Mouse (Mus musculus) liver, embryonic 13.5 days (tissue): ENCODE measurements around the gene Kptn. TPM values are rescaled to one million over a fixed set of nuclear protein-coding genes. Genes with fewer than 3 reads are reported as not detected.
A peak's percentile ranks its signal among the peaks of the same experiment; 100 is the strongest.

Experiments
- ATAC-seq: fragments of 200-750 bp; cut with Nextera tagmentation; 2 replicates; pipeline ENCODE4 v1.8.0; 2017; ENCODE audit warnings: low read depth, mild to moderate bottlenecking, moderate number of reproducible peaks, moderate library complexity
- DNase-seq: peaks from one replicate; pipeline ENCODE4 v3.0.0; 2022
- H3K27ac ChIP-seq: fragments of 300-500 bp; sonication (generic); 2 replicates; pipeline ENCODE4 v1.5.1; 2015; ENCODE audit warnings: moderate library complexity, mild to moderate bottlenecking, inconsistent platforms
- H3K27me3 ChIP-seq: fragments of 300-500 bp; sonication (generic); 2 replicates; pipeline ENCODE4 v1.6.1; 2015; ENCODE audit warnings: mild to moderate bottlenecking, inconsistent platforms
- H3K36me3 ChIP-seq: fragments of 300-500 bp; sonication (generic); 2 replicates; pipeline ENCODE4 v1.6.1; 2015; ENCODE audit warnings: mild to moderate bottlenecking, inconsistent platforms
- H3K4me1 ChIP-seq: fragments of 300-500 bp; sonication (generic); replicated peaks from 2 replicates; pipeline ENCODE4 v1.6.1; 2015; ENCODE audit warnings: inconsistent platforms
- H3K4me2 ChIP-seq: fragments of 300-500 bp; sonication (generic); 2 replicates; pipeline ENCODE4 v1.6.1; 2015; ENCODE audit warnings: inconsistent platforms, mild to moderate bottlenecking, moderate library complexity
- H3K4me3 ChIP-seq: fragments of 300-500 bp; sonication (generic); replicated peaks from 2 replicates; pipeline ENCODE4 v1.5.1; 2015; ENCODE audit warnings: mild to moderate bottlenecking, inconsistent platforms
- H3K9ac ChIP-seq: fragments of 300-500 bp; sonication (generic); 2 replicates; pipeline ENCODE4 v1.6.1; 2015; ENCODE audit warnings: mild to moderate bottlenecking, inconsistent platforms
- H3K9me3 ChIP-seq: fragments of 300-500 bp; sonication (generic); replicated peaks from 2 replicates; pipeline ENCODE4 v1.6.1; 2016; ENCODE audit warnings: inconsistent platforms
- WGBS: fragments of 180-500 bp; shearing (Covaris S2); methylation state at CpG from one replicate; pipeline ENCODE4 v1.1.7; 2015; ENCODE audit not compliant: insufficient replicate concordance; 5-methylcytosine and 5-hydroxymethylcytosine counted together
- polyA plus RNA-seq: library from polyadenylated mRNA; unstranded; fragments of >200 nt; fragmentation: Nextera tagmentation; extraction: Ambion mirVana; gene quantifications from 2 replicates; pipeline ENCODE4 v1.2.1, GENCODE M21; 2015

Kptn gene
- polyA plus RNA-seq, 1 experiment from 2014 or later, result 11.5 TPM

DNA sequence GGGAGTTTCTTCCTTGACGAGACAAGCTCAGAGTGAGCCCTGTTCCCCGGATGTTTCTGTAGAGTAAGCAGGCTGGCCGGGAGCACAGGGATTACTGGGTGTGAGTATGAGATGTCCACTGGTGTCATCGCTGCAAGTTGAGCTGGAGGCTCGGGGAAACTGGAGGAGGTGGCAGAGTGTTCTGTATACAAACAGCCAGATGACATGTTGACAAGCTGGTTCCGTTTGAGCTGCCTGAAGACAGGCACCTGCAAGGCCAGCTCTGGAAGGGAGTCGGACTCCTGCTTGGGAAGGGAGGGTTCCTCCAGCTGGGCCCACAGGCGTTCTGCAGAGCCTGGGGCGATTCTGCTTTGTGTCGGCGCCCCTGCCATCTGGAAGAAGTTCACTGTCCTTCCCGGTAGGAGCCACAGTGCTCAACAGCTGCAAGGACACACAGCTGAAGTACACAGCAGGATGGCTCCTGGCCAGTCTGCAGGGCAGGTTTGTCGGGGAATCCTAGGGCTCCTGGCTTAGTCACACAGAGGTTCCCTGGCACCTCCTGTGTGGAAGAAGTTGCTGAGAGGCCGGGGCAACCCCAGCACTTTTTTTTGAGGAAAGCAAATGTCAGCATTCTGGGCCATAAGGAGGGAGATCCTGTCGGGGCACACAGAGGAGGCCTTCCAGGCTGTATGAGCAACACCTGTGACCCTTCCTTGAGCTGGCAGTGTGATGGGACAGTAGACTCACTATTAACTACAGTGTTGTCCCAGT, 17.8 kb upstream of the Kptn start:
- Histone ChIP-seq H3K4me3 (no peak overlapping the region), H3K9ac (0 out of 2 replicates have a peak overlapping the region, but pooled peaks have one; percentile 35), H3K27ac (no peak overlapping the region), H3K4me2 (peak overlapping the region; percentile 98; the same call in 1 of the 2 replicates), H3K36me3 (peaks cover 65% of the 10 kb centered on the region), H3K4me1 (peaks cover 59% of the 10 kb centered on the region), H3K27me3 (no peaks in the 10 kb centered on the region), H3K9me3 (no peaks in the 10 kb centered on the region)
- ATAC-seq (no peak), DNase-seq (no peak)
- 83% methylated on average over 15 of the region's 15 CpGs for WGBS

DNA sequence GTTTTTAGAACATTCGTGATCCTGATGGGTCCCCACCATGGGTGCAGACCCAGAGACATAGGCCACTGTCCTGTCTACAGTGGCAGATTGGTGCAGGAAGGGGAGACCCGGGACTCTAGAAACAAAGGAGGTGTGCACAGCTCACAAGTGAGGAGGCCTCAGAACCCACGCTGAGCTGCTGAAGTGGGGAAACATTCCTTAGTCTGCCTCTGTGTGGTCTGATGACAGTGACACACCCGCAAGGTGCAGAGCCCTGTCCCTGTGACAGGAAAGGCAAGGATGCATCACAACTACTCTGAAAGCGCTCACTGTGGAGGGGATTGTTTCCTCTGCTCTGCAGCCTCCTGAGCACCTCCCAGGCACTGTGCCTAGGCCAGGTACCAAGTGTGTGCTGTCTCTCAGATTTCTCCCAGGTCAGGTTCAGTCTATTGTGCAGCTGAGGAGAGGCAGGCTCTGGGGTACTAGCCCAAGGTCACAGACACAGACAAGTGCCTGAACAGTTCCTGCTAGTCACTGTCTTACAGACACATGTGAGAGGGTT, 16.9 kb upstream of the Kptn start:
- Histone ChIP-seq H3K9me3 (no peaks in the 10 kb centered on the region), H3K4me2 (no peak overlapping the region), H3K27ac (no peak overlapping the region), H3K4me3 (no peak overlapping the region), H3K27me3 (no peaks in the 10 kb centered on the region), H3K9ac (no peak overlapping the region), H3K4me1 (peaks cover 56% of the 10 kb centered on the region), H3K36me3 (peaks cover 74% of the 10 kb centered on the region)
- DNase-seq (no peak), ATAC-seq (no peak)
- WGBS, result 81% methylated on average over 5 of the region's 5 CpGs

- Histone ChIP-seq H3K27me3 (no peaks in the 10 kb centered on the region), H3K4me2 (no peak overlapping the region), H3K9me3 (no peaks in the 10 kb centered on the region), H3K9ac (no peak overlapping the region), H3K4me1 (peaks cover 55% of the 10 kb centered on the region), H3K4me3 (no peak overlapping the region), H3K27ac (no peak overlapping the region; the same call in 1 of the 2 replicates), H3K36me3 (peaks cover 84% of the 10 kb centered on the region)
- DNase-seq, result no peak
- ATAC-seq, result no peak
- WGBS, result 86% methylated on average over 6 of the region's 6 CpGs
These were observed 15.9 kb upstream of the Kptn start for GRCm38 (mm10) chr7:16103760-16104159.

- Histone ChIP-seq H3K36me3 (peaks cover 94% of the 10 kb centered on the region), H3K4me2 (no peak overlapping the region), H3K9ac (no peak overlapping the region), H3K4me3 (no peak overlapping the region), H3K27me3 (no peaks in the 10 kb centered on the region), H3K9me3 (no peaks in the 10 kb centered on the region), H3K4me1 (peaks cover 48% of the 10 kb centered on the region), H3K27ac (no peak overlapping the region)
- ATAC-seq (no peak), DNase-seq (no peak)
- 93% methylated on average over 7 of the region's 7 CpGs for WGBS
These were observed 14.9 kb upstream of the Kptn start for GRCm38 (mm10) chr7:16104611-16105388.

DNA sequence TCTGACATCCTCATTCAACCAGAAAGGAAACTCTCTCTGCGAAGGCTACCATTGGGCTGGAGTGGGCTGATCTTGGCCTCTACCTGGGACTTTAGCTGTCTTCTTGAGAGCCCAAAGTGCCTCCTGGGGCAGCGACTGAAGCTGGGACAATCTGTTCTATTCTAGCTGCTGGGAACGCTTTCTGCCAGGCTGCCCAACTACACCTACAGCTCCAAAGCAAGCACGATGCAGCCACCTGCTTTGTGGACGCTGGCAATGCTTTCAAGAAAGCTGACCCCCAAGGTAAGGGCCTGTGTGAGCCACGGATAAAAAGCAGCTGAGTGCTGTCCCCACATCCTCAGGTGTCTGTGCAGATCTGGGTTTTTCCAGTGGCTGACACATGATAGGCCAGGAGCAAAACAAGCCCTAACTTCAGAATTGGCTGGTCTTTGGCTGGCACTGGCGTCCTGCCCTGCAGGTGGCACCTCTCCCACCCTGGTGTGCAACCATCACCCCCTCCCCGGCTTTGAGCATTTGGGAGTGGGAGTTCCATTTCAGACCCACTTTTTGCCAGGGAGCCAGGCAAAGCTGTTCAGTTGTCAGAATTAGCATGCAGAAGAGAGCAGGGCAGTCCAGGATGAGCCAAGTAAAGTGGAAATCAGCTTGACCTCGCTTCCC, 10.7 kb upstream of the Kptn start:
- DNase-seq (no peak), ATAC-seq (no peak)
- no peaks in the 10 kb centered on the region for H3K27me3 ChIP-seq
- no peaks in the 10 kb centered on the region for H3K9me3 ChIP-seq
- no peak overlapping the region for H3K9ac ChIP-seq
- WGBS, result 89% methylated on average over 9 of the region's 9 CpGs
- H3K4me3 ChIP-seq, result no peak overlapping the region
- H3K36me3 ChIP-seq, result peaks cover 99% of the 10 kb centered on the region
- H3K4me1 ChIP-seq, result peaks cover 18% of the 10 kb centered on the region; the same call in 1 of the 2 replicates
- no peak overlapping the region for H3K4me2 ChIP-seq
- H3K27ac ChIP-seq, result no peak overlapping the region

- no peaks in the 10 kb centered on the region for H3K27me3 ChIP-seq
- H3K4me1 ChIP-seq, result peaks cover 11% of the 10 kb centered on the region; the same call in 1 of the 2 replicates
- WGBS, result 94% methylated on average over 8 of the region's 8 CpGs
These were observed 9.5 kb upstream of the Kptn start for GRCm38 (mm10) chr7:16110158-16110557.

DNA sequence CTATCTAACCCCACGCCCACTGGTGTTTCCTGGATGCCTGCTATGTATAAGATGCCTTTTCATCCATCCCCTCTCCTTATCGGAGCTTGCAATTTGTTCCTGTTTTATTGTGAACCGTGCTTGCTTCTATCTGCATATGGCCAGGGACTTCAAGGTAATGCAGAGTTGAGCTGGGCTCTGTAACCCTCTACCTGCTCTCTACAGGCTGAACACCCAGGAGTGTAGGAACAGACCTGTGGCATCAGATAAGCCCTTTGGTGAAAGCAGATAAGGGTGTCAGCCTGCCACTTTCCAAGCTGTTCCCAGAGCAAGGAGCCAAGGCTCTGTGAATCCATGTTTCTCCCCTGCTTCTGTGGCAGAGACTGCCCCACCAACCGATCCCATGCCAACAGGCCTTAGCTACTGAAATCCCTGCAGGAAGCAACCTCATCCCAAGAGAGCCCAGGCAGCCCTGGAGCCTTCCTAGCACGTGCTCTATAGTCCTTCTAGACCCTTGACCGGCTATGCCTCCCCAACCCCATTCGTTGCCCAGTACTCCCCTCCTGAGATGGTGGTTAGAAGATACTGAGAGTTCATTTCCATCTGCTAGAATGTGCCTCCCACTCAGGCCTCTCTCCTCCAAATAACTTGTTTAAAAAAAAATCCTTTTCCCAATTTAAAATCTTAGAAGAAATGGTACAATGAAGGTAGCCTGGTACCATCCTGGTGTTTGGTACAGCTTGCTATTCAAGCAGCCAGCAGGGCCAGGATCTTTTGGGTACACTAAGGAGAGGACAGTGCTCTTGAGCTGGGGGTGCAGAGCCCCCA, 8.2 kb upstream of the Kptn start:
- Histone ChIP-seq H3K9ac (no peak overlapping the region), H3K36me3 (peaks cover 100% of the 10 kb centered on the region), H3K27me3 (no peaks in the 10 kb centered on the region), H3K4me2 (no peak overlapping the region), H3K4me3 (no peak overlapping the region), H3K4me1 (peaks cover 11% of the 10 kb centered on the region; the same call in 1 of the 2 replicates), H3K27ac (no peak overlapping the region), H3K9me3 (no peaks in the 10 kb centered on the region)
- ATAC-seq, result no peak; the same call in 1 of the 2 replicates
- DNase-seq, result no peak
- 83% methylated on average over 7 of the region's 7 CpGs for WGBS

More at GRCm38 (mm10) chr7:16110158-16110557, 9.5 kb upstream of the Kptn start:
- Histone ChIP-seq H3K36me3 (peaks cover 99% of the 10 kb centered on the region), H3K27ac (no peak overlapping the region), H3K9ac (0 out of 2 replicates have a peak overlapping the region, but pooled peaks have one; percentile 1), H3K9me3 (no peaks in the 10 kb centered on the region), H3K4me3 (no peak overlapping the region), H3K4me2 (no peak overlapping the region)
- ATAC-seq, result no peak
- DNase-seq, result no peak

- Histone ChIP-seq H3K4me2 (no peak overlapping the region), H3K36me3 (peaks cover 68% of the 10 kb centered on the region), H3K4me3 (no peak overlapping the region), H3K9ac (no peak overlapping the region), H3K9me3 (no peaks in the 10 kb centered on the region), H3K4me1 (peaks cover 15% of the 10 kb centered on the region), H3K27me3 (no peaks in the 10 kb centered on the region), H3K27ac (no peak overlapping the region)
- DNase-seq, result no peak
- no peak for ATAC-seq
- 89% methylated on average over 7 of the region's 7 CpGs for WGBS
These were observed 3.3 kb upstream of the Kptn start for GRCm38 (mm10) chr7:16116418-16116817.

DNA sequence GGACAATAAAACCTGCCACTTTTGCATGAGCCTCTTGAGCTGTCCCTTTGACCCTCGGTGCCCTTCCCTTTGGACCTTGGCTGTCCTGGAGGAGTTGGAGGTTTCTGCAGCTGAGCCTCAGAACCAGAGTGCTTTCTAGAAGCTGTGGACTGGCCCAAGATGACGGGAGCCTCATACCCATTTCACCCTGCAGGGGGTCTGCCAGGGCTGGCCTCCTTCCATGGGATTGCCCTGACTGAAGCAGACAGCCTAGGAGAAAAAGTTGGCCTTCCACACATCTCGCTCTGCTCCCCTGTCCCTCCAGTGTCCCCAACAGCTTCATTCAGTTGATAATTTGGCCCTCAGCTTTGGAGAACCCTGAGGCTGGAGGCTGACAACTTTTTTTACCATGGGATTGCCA, 2.6 kb upstream of the Kptn start:
- DNase-seq, result no peak
- Histone ChIP-seq H3K4me1 (peaks cover 15% of the 10 kb centered on the region), H3K4me3 (no peak overlapping the region), H3K9ac (no peak overlapping the region), H3K36me3 (peaks cover 61% of the 10 kb centered on the region), H3K9me3 (no peaks in the 10 kb centered on the region), H3K4me2 (no peak overlapping the region), H3K27me3 (no peaks in the 10 kb centered on the region), H3K27ac (no peak overlapping the region; the same call in 1 of the 2 replicates)
- no peak for ATAC-seq
- WGBS, result 92% methylated on average over 3 of the region's 3 CpGs

- Histone ChIP-seq H3K4me2 (peak overlapping the region; percentile 73), H3K9me3 (no peaks in the 10 kb centered on the region), H3K9ac (peak overlapping the region; percentile 81), H3K27me3 (no peaks in the 10 kb centered on the region), H3K4me3 (peak overlapping the region; percentile 80), H3K4me1 (peaks cover 15% of the 10 kb centered on the region), H3K36me3 (peaks cover 30% of the 10 kb centered on the region), H3K27ac (no peak overlapping the region)
- WGBS, result 41% methylated on average over 9 of the region's 9 CpGs
- ATAC-seq, result no peak
- no peak for DNase-seq
These were observed 536 bp downstream of the Kptn start for GRCm38 (mm10) chr7:16120262-16120600.
